Mouse (Mus musculus) myocyte (in vitro differentiated cells): ENCODE results near the gene Nos1. TPM values are rescaled to one million over a fixed set of nuclear protein-coding genes. Genes with fewer than 3 reads are reported as not detected.
A peak's percentile ranks its signal among the peaks of the same experiment; 100 is the strongest.

Experiments
- H3K27me3 ChIP-seq: one replicate; pipeline ENCODE4 v1.6.1; 2011; ENCODE audit not compliant: control insufficient read depth, insufficient read depth, insufficient read length
- H3K36me3 ChIP-seq: one replicate; pipeline ENCODE4 v1.6.1; 2011; ENCODE audit not compliant: control insufficient read depth, insufficient read depth
- H3K4me2 ChIP-seq: one replicate; pipeline ENCODE4 v1.6.1; 2011; ENCODE audit warnings: low read depth, control low read depth
- H3K4me3 ChIP-seq: one replicate; pipeline ENCODE4 v1.5.1; 2011; ENCODE audit warnings: mild to moderate bottlenecking, control low read depth, moderate library complexity
- H3K79me2 ChIP-seq: one replicate; pipeline ENCODE4 v1.6.1; 2011; ENCODE audit not compliant: control insufficient read depth, insufficient read depth
- H3ac ChIP-seq: one replicate; pipeline ENCODE4 v1.6.1; 2011; ENCODE audit not compliant: control insufficient read depth, insufficient read length
- CEBPB ChIP-seq: IDR thresholded peaks from 2 replicates; pipeline ENCODE4 v1.6.1; 2011; ENCODE audit warnings: mild to moderate bottlenecking, moderate library complexity; ENCODE audit not compliant: poor library complexity, insufficient read depth, severe bottlenecking
- E2F4 ChIP-seq: IDR thresholded peaks from one replicate; pipeline ENCODE4 v1.6.1; 2011; ENCODE audit warnings: mild to moderate bottlenecking, control low read depth, moderate library complexity; ENCODE audit not compliant: insufficient read depth
- MAX ChIP-seq: IDR thresholded peaks from one replicate; pipeline ENCODE4 v1.6.1; 2011; ENCODE audit warnings: low read depth, mild to moderate bottlenecking, control low read depth
- MYOD1 ChIP-seq, 3 experiments: IDR thresholded peaks; one replicate each; pipeline ENCODE4 v1.6.1; 2011; ENCODE audit warnings: control low read depth in 2 of 3, low read depth in 2 of 3, mild to moderate bottlenecking in 2 of 3, moderate library complexity in 1 of 3; ENCODE audit not compliant: insufficient read length in 2 of 3, control insufficient read depth in 1 of 3
- MYOG ChIP-seq, 3 experiments: IDR thresholded peaks; one replicate each; pipeline ENCODE4 v1.6.1; 2011; ENCODE audit warnings: control low read depth in 2 of 3, low read depth in 2 of 3, mild to moderate bottlenecking in 2 of 3; ENCODE audit not compliant: insufficient read length in 2 of 3, control insufficient read depth in 1 of 3, insufficient read depth in 1 of 3
- POLR2A ChIP-seq: IDR thresholded peaks from one replicate; pipeline ENCODE4 v1.6.1; 2011; ENCODE audit warnings: low read depth, mild to moderate bottlenecking, control low read depth, moderate library complexity; ENCODE audit not compliant: insufficient read length
- POLR2AphosphoS2 ChIP-seq: IDR thresholded peaks from one replicate; pipeline ENCODE4 v1.6.1; 2011; ENCODE audit warnings: low read depth, control low read depth; ENCODE audit not compliant: insufficient read length
- REST ChIP-seq: IDR thresholded peaks from one replicate; pipeline ENCODE4 v1.6.1; 2011; ENCODE audit warnings: mild to moderate bottlenecking, control low read depth, moderate library complexity; ENCODE audit not compliant: insufficient read depth, insufficient read length
- SRF ChIP-seq: IDR thresholded peaks from one replicate; pipeline ENCODE4 v1.6.1; 2011; ENCODE audit warnings: low read depth; ENCODE audit not compliant: control insufficient read depth, insufficient read length
- TCF12 ChIP-seq: IDR thresholded peaks from one replicate; pipeline ENCODE4 v1.6.1; 2011; ENCODE audit warnings: mild to moderate bottlenecking, control low read depth; ENCODE audit not compliant: poor library complexity, insufficient read depth, severe bottlenecking
- TCF3 ChIP-seq: IDR thresholded peaks from one replicate; pipeline ENCODE4 v1.6.1; 2011; ENCODE audit warnings: low read depth, control low read depth; ENCODE audit not compliant: insufficient read length
- USF1 ChIP-seq: IDR thresholded peaks from one replicate; pipeline ENCODE4 v1.6.1; 2011; ENCODE audit warnings: low read depth, mild to moderate bottlenecking, control low read depth, moderate library complexity
- polyA plus RNA-seq: library from polyadenylated mRNA; unstranded; fragments of >200 nt; fragmentation: generic; extraction: Trizol; gene quantifications from one replicate; pipeline ENCODE4 v1.2.1, GENCODE M21; 2012; ENCODE audit warnings: missing spikeins

Nos1 gene
- polyA plus RNA-seq, 1 experiment = 0.30 TPM

- H3K36me3 ChIP-seq = no peaks in the 10 kb centered on the region
- no peaks in the 10 kb centered on the region for H3K79me2 ChIP-seq
- H3ac ChIP-seq = no peak overlapping the region
- TF ChIP-seq MAX = no peak
- no peak for TF ChIP-seq POLR2AphosphoS2
- no peak for TF ChIP-seq TCF3
- no peak for TF ChIP-seq MYOD1 (IDR thresholded peaks at IDR 0.05; ENCODE audit: control insufficient read depth in 1 of 3, insufficient read length in 2 of 3, low read depth in 2 of 3)
- TF ChIP-seq MYOG (IDR thresholded peaks at IDR 0.05; ENCODE audit: control insufficient read depth in 1 of 3, insufficient read depth in 1 of 3, insufficient read length in 2 of 3, low read depth in 2 of 3) = no peak
- no peak for TF ChIP-seq REST
- TF ChIP-seq TCF12 = no peak
- no peak for TF ChIP-seq CEBPB
- TF ChIP-seq SRF = no peak
- no peak for TF ChIP-seq USF1
- no peak for TF ChIP-seq POLR2A
- TF ChIP-seq E2F4 = no peak
- no peak overlapping the region for H3K4me3 ChIP-seq
- H3K4me2 ChIP-seq = no peak overlapping the region
- H3K27me3 ChIP-seq = no peaks in the 10 kb centered on the region
Measured at GRCm38 (mm10) chr5:117761181-117761832, 19.5 kb upstream of the Nos1 start.

GRCm38 (mm10) chr5:117764496-117764895 lies 16.3 kb upstream of the Nos1 start:
- Histone ChIP-seq H3K36me3 (no peaks in the 10 kb centered on the region), H3K79me2 (no peaks in the 10 kb centered on the region), H3K27me3 (no peaks in the 10 kb centered on the region), H3ac (no peak overlapping the region), H3K4me3 (no peak overlapping the region), H3K4me2 (no peak overlapping the region)
- TF ChIP-seq E2F4 (no peak), CEBPB (no peak), TCF3 (no peak), MYOD1 (IDR thresholded peaks at IDR 0.05; ENCODE audit: control insufficient read depth in 1 of 3, insufficient read length in 2 of 3, low read depth in 2 of 3) (no peak), SRF (no peak), POLR2A (no peak), USF1 (no peak), TCF12 (no peak), MAX (no peak), REST (no peak)

- H3K27me3 ChIP-seq = no peaks in the 10 kb centered on the region
- no peak for TF ChIP-seq E2F4
- no peak for TF ChIP-seq REST
- TF ChIP-seq USF1 = peak; percentile 9
- no peak for TF ChIP-seq POLR2AphosphoS2
- TF ChIP-seq SRF = no peak
- TF ChIP-seq MAX = no peak
- no peak for TF ChIP-seq POLR2A
- peak in 1 of 3 experiments; percentile 31 for TF ChIP-seq MYOG (IDR thresholded peaks at IDR 0.05; ENCODE audit: control insufficient read depth in 1 of 3, insufficient read depth in 1 of 3, insufficient read length in 2 of 3, low read depth in 2 of 3)
- TF ChIP-seq CEBPB = no peak
- peak in 2 of 3 experiments; percentile 50 to 83 for TF ChIP-seq MYOD1 (IDR thresholded peaks at IDR 0.05; ENCODE audit: control insufficient read depth in 1 of 3, insufficient read length in 2 of 3, low read depth in 2 of 3)
- TF ChIP-seq TCF3 = no peak
- no peak overlapping the region for H3K4me2 ChIP-seq
- H3K36me3 ChIP-seq = no peaks in the 10 kb centered on the region
- H3K4me3 ChIP-seq = no peak overlapping the region
- no peak overlapping the region for H3ac ChIP-seq
- no peaks in the 10 kb centered on the region for H3K79me2 ChIP-seq
Measured at GRCm38 (mm10) chr5:117779175-117779574, 1.7 kb upstream of the Nos1 start.

GRCm38 (mm10) chr5:117781178-117781577 lies 346 bp downstream of the Nos1 start:
- H3ac ChIP-seq = no peak overlapping the region
- H3K4me3 ChIP-seq = no peak overlapping the region
- H3K36me3 ChIP-seq = no peaks in the 10 kb centered on the region
- H3K27me3 ChIP-seq = no peaks in the 10 kb centered on the region
- H3K4me2 ChIP-seq = no peak overlapping the region
- no peaks in the 10 kb centered on the region for H3K79me2 ChIP-seq
- TF ChIP-seq USF1 (no peak), SRF (no peak), TCF12 (no peak)

- Histone ChIP-seq H3K27me3 (no peaks in the 10 kb centered on the region), H3K79me2 (no peaks in the 10 kb centered on the region), H3K4me3 (no peak overlapping the region), H3K4me2 (no peak overlapping the region), H3ac (no peak overlapping the region), H3K36me3 (no peaks in the 10 kb centered on the region)
- no peak for TF ChIP-seq POLR2A
- no peak for TF ChIP-seq POLR2AphosphoS2
- TF ChIP-seq MYOD1 (IDR thresholded peaks at IDR 0.05; ENCODE audit: control insufficient read depth in 1 of 3, insufficient read length in 2 of 3, low read depth in 2 of 3) = no peak
Measured at GRCm38 (mm10) chr5:117790071-117790470, 9.2 kb downstream of the Nos1 start.
